Mouse (Mus musculus) lung, adult 18-20 months (tissue): ENCODE results near the gene Taf9b.
"Not testable (repeated sequence)": the region's sequence is repeated elsewhere in the genome, so short reads cannot be mapped to it uniquely, and the experiment has no call there.

Experiments
- DNase-seq, 2 experiments: peaks; one replicate each; pipeline ENCODE4 v3.0.0; 2022; ENCODE audit warnings: mixed read lengths in 2 of 2

Taf9b gene

DNA sequence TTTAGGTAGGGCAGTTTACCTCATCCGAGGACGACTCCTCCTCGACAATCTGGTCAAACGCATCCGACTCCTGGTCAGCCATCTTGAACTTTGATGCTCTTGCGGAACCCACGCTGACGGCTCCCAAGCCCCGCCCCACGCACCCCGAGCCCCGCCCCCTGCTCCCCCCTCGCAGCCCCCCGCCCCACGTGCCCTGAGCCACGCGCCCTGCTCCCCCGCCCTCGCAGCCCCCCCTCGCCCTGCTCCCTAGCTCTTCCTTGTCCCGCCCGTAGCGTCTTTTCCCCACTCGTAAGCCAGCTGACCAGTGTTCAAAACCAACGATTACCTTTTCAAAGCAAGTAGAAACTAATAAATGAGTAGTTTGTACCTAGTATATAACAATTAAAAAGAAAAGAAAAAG is at the start of gene Taf9b:
Gene Taf9b, minus strand, starts transcription at position 101 of the 400 bp plus-strand sequence.
- no peak for DNase-seq

DNA sequence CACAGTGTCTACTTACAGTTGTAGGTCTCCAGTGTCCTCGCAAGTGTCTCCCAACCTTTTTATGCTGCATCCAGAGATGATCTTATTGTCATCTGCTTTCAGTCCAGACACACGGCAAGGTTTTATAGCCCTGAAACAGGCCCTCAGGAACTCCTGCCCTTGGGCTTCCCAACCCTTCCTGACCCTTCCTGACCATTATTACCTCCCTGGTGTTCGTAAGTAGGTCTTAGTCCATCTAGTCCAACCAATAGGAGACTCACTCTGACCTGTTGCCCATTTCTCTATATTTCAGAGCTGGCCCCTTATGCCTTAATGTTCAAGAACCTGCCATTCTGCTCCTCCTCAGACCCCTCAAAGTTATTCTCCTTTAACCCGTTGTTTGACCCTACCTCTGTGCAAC is 34.3 kb upstream of the Taf9b start, which contains the start of gene Fnd3c2:
Gene Fnd3c2, minus strand, starts transcription at position 101 of the 400 bp plus-strand sequence.
- DNase-seq, result no peak

DNA sequence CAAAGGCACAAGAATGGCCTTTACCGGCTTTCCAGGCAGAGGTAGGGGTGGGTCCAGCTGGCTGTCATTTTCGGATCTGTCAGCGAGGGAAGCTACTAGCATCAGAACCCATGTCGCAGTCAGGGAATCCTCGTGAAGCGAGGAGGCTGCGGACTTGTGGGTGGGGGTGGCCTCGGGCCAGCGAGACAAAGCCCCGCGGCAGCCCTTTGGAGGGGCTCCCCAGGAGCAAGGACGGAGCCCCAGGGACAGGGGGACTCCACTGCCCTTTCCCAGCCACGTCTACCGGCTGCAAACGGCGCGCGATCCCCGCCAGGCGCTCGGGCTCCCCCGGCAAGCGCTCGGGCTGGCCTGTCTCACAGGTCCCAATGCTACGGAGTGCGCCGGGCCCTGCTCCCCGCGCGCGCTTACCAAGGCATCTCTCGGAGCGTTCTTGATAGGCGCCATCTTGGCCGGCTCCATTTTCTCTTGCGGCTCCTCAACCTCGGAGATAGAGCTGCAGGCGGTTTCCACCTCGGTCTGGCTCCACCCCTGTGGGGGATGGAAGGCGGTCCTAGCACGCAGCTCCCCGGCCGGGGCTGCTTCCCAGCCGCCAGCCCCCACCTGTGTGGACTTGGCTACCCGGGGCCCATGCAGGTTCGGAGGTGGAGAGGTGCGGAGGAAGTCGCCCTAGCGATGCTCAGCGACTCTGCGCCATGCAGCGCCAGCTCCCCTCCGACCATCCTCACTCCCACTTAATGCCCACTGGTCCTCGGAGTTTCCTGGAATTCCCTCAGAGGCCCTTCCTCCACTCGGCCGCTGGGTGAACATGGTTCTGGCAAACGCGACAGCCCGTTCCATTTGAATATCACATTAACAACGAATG is 1.6 kb downstream of the Taf9b start:
- peak; percentile 70 to 77 for DNase-seq

DNA sequence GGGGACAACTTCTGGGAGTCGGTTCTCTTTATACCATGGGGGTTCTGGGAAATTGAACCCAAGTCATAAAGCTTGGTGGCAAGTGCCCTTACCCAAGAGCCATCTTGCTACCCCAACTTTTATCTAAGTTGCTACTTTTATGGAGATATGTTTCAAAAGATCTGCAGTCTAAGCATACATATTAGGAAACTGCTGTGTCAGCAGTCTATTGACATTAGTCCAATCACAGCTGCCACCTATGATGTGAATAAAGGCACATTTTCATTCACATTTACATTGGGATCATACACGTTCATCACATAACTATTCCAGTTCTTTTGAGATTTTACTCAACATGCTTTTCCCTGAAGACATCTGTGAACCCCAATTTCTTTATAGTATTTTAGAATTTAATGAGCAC is 11.9 kb downstream of the Taf9b start:
- DNase-seq, result no peak

DNA sequence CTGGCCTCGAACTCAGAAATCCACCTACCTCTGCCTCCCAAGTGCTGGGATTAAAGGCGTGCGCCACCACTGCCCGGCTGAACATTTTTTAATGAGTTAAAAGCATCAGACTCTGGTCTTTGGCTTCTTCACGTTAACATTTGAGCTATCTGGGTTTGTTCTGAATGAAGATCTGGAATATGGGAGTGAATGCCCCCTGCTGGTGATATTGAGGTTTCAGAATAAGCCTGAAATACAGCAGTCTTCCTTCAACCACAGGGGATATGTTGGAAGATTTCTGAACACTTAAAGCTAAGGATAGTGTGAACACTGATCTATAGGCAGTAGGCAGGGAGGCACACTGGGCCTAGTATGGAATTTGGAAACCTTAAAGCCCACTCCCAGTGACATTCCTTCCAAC is 22.1 kb downstream of the Taf9b start:
- no peak for DNase-seq

DNA sequence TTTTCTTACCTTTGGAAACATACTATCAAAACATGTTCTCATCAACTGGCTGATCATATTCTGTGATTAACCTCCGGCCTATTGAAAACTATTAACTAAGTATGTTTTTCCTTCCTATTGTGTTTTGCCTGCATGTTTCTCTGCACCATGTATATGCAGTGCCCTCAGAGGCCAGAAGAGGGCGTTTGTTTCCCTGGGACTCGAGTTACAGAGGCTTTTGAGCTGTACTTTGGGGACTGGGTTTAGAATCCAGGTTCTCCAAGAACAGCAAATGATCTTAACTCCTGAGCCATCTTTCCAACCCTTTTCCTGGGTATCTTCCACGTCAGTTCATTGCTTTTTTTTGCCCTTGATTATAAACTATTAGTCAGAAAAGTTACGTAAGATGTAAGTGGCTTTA is 23.6 kb downstream of the Taf9b start:
- DNase-seq, result no peak

DNA sequence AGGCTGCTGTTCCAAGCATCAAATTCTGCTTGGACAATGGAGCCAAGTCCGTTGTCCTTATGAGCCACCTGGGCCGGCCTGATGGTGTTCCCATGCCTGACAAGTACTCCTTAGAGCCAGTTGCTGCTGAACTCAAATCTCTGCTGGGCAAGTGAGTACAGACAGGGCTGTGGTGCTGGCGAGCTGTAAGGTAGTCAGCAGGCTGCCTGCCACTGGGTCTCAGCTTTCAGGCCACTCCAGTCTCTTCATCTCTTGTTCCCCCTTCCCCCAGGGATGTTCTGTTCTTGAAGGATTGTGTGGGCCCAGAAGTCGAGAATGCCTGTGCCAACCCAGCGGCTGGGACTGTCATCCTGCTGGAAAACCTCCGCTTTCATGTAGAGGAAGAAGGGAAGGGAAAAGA is 26.6 kb downstream of the Taf9b start:
- DNase-seq, result not testable (repeated sequence)

DNA sequence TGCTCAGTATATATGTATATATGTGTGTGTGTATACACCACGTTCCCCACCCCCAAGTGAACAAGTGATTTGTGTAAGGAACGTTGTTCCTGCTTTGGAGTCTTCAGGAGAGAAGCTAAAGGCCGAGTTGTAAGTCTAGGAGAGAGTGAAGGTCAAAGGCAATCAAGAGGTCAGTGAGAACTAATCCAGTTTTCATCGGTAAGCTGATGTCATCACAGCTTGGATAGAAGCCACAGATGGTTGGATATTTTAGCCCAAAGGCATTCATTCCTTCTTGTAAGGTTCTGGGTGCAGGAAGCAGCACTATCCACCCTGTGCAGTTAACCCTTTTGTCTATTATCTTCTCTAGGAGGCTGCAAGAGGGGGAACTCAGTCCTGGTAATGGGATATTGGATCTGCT is 30.9 kb downstream of the Taf9b start:
- DNase-seq, result no peak

DNA sequence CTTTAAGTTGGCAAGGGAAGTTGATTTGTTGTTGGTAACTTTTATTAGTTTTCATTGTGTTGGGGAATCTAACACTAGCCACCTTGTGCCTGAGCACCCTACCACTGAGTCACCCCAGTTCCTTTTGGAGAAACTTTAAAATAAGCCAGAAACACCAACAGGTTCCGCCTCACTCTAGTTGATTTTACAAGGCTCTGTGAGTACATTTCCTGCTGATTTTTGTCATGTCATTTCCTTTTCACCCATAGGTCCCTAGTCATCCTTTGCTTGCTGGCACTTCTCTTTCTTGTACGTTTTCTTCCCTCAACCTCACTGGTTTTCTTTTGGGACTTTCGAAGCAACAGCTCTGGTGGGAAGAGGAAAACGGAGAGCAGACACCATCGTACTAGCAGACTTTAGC is 31.6 kb downstream of the Taf9b start:
- no peak for DNase-seq

DNA sequence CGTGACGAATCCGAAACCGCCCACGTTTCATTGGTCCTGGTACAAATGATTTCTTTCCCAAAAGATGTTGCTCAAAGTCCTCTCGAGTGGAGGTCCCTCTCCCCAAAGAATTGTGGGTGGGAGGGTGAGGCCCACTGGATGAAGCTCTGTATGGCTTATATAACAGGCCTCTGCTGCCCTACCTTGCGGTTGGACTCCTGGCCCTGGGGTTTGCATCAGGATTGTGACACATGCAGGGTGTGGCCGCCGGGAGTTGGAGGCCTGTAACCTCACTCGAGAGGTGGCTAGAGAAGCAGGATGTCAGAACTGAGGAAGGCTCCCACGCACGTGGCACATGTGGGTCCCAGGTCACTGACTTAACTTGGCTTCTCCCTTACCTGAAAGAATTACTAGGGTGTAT is 33.2 kb downstream of the Taf9b start:
- DNase-seq, result peak; percentile 43 to 73

DNA sequence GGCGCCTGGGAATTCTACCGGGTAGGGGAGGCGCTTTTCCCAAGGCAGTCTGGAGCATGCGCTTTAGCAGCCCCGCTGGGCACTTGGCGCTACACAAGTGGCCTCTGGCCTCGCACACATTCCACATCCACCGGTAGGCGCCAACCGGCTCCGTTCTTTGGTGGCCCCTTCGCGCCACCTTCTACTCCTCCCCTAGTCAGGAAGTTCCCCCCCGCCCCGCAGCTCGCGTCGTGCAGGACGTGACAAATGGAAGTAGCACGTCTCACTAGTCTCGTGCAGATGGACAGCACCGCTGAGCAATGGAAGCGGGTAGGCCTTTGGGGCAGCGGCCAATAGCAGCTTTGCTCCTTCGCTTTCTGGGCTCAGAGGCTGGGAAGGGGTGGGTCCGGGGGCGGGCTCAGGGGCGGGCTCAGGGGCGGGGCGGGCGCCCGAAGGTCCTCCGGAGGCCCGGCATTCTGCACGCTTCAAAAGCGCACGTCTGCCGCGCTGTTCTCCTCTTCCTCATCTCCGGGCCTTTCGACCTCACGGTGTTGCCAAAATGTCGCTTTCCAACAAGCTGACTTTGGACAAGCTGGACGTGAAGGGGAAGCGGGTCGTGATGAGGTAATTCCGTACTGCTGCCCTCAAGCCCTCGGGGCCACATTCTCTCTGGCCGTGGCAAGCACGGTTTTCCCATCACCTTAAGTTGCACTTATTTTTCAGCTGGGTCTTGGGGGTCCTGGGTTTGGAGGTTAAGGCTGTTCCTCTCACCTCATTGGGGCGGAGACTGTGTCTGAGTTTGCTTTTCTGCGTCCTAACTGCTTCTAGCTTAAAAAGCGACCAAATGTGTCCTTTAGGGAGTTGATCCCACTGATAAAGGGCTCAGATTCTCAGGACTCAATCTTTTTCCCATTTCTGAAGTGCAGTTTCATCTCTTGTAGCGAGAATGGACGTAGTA is 34.0 kb downstream of the Taf9b start, which contains the start of gene Pgk1:
Gene Pgk1, plus strand, starts transcription at position 388 of the 937 bp plus-strand sequence.
- peak; percentile 95 to 96 for DNase-seq

DNA sequence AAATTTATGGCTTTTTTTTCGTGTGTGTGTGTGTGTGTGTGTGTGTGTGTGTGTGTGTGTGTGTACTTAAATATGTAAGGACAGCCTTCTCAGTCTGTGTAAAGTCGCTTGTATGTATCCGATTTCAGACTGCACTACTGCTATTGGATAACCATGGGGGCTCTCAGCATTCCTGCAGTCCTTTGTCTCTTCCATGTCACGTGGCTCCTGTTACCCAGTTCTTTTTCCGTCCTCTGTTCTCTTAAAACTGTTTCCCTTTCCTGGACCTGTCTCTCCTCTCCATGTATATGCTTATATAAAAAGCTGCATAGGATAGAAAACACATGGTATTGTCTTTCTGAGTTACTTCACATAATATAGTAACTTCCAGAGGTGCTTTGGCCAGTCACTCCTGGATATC is 35.3 kb downstream of the Taf9b start:
- peak in 1 of 2 experiments; percentile 24 for DNase-seq

DNA sequence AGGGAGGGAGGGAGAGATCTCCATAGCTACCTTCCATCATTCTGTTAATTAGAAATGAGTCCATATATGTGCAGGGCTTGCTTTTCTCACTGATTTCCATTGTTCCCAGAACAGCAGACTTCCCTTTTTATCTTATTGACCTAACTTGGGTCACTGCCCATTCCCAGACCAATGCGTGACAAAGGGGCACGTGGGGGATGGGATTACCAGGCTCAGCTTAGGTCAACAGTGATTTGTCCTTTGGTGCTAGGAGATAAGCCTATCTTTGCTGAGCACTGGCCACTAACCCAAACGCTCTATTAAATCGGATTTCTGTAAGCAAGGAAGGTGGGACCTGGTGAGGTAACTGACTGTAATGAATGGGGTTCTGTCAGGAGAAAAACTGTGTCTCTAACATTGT is 36.7 kb downstream of the Taf9b start:
- DNase-seq, result no peak

DNA sequence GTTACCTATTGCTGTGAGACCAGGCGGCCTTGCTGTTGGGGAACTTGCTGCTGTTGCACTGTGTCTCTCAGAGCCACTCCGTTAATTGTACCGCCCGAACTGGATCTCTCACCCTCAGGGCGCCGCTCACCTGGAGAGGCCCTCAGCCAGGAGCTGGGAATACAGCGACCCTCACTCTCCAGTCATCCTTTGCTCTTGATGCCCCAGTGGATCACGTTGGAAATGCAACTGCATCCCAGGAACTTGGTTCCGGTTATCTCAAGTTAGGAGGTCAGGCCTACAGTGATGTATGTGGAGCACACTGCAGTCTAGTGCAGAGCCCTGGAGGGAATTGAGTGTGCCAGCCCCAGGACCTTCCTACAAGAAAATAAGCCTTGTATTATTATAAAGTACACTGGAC is 44.6 kb downstream of the Taf9b start:
- no peak for DNase-seq

DNA sequence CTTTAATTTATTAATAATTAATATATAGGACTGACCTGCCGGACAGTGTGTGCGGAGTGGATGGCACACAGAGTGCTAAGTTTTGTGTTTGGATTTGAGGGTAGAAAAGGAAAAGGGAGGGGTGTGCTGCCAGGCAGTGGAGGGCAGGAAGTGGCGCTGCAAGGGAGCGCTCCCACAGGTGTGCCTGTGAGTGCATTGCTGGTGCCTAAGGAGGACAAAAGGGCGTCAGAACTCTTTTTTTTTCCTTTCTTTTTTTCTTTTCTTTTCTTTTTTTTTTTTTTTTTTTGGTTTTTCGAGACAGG is 49.2 kb downstream of the Taf9b start:
- DNase-seq, result no peak

DNA sequence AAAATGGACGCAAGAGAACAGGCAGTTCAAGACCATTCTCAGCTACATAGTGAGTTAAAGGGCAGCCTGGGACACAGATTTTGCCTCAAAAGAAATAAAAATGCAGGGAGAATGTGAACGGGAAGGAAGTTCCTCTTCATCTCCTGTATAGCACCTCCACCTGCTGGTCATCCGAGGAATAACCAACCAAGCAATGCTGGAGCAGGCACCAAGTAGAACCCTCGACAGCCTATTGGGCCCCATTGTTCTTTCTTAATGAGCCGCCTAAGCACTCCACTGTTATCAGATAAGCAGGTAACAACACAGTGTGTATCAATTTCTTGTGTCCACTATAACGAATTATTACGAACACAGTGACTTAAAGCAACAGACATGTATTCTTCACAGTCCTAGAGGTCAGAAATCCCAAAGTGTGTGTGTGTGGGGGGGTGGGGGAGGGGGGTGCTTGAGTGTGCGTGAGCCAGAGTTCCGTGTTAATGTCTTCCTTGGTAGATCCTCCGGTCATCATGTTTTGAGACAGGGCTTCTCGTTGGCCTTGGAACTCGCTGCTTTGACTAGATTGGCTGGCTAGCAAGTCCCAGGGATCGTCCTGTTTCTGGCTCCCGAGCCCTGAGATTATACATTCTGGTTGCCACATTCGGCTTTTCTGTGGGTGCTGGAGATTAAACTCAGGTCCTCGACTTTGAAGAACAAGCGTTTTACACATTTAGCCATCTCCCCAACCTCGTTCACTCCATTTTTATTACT is 49.7 kb downstream of the Taf9b start:
- peak; percentile 65 to 68 for DNase-seq

DNA sequence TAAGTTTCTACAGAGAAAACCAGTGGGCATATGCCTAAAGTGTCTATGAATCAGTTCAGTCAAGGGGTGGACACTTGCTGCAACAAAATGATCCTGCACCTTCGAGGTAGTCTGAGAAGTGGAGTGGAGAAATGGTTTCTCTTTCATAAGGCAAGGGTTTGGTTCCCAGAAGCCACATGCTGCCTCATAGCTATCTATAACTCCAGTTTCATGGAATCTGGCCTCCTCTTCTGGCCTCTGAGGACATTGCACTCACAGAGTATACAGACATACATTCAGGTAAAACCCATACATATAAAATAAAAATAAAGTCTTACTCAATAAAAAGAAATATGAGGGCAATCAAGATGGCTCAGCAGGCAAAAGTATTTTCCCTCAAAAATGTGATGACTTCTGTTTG is 55.9 kb downstream of the Taf9b start:
- no peak for DNase-seq

DNA sequence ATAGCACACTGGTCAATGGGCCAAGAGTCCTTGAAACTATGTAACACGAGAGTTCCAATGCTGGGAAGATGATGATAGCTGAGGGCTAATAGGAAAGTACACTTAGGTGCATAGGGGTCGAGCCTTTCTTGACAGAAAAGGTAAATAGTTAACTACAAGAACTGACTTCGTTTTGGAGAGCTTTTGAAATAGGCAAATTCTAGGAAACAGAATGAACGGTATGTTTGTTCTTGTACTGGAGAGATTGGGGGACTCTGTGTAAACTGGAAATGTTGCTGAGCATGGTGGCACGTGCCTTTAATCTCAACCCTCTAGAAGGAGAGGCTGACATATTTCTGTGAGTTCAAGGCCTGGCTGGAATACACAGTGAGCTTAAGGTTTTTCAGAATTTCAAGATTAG is 56.4 kb downstream of the Taf9b start:
- no peak for DNase-seq

DNA sequence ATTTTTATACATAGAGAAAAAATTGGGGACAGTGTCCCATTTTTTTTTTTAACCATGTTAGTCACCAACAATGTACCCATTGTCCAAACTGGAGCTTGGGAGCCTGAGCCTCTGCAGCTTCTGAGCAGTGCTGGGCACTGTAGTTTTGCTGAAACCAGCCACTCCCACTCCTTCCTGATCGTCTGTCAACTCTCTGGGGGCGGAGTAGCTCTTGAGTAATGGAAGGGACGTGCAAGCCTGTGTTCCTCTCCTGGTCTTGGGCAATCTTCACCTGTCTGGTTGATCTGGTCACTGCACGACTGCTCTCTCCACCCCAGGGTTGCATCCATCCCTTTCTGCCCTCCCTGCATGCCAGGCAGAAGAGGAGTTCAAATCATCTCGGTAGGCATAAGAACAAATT is 57.0 kb downstream of the Taf9b start:
- DNase-seq, result peak; percentile 30 to 52
